Mouse (Mus musculus) lung, embryonic 14.5 days (tissue): Measurements from ENCODE around the gene Gbgt1. TPM values are rescaled to one million over a fixed set of nuclear protein-coding genes. Genes with fewer than 3 reads are reported as not detected.

Experiments used
- ATAC-seq: fragments of 200-750 bp; cut with Nextera tagmentation; 2 replicates; pipeline ENCODE4 v1.8.0; 2017; ENCODE audit warnings: mild to moderate bottlenecking, moderate TSS enrichment, moderate library complexity; ENCODE audit not compliant: insufficient read depth
- DNase-seq: peaks from one replicate; pipeline ENCODE4 v3.0.0-alpha.2; 2015
- H3K27ac ChIP-seq: fragments of 300-500 bp; sonication (generic); 2 replicates; pipeline ENCODE4 v1.5.1; 2014; ENCODE audit warnings: low read depth, mild to moderate bottlenecking, moderate library complexity
- H3K27me3 ChIP-seq: fragments of 300-500 bp; sonication (generic); 2 replicates; pipeline ENCODE4 v1.6.1; 2014; ENCODE audit warnings: low read length, control low read depth; ENCODE audit not compliant: insufficient read depth
- H3K36me3 ChIP-seq: fragments of 300-500 bp; sonication (generic); 2 replicates; pipeline ENCODE4 v1.6.1; 2014; ENCODE audit warnings: control low read depth; ENCODE audit not compliant: insufficient read depth
- H3K4me1 ChIP-seq: fragments of 300-500 bp; sonication (generic); 2 replicates; pipeline ENCODE4 v1.6.1; 2014; ENCODE audit warnings: antibody characterized with exemption, control low read depth; ENCODE audit not compliant: insufficient read depth
- H3K4me2 ChIP-seq: fragments of 300-500 bp; sonication (generic); 2 replicates; pipeline ENCODE4 v1.6.1; 2014; ENCODE audit warnings: mild to moderate bottlenecking
- H3K4me3 ChIP-seq: fragments of 300-500 bp; sonication (generic); 2 replicates; pipeline ENCODE4 v1.5.1; 2014; ENCODE audit warnings: low read depth, low read length
- H3K9ac ChIP-seq: fragments of 300-500 bp; sonication (generic); 2 replicates; pipeline ENCODE4 v1.6.1; 2014
- H3K9me3 ChIP-seq: fragments of 300-500 bp; sonication (generic); 2 replicates; pipeline ENCODE4 v1.6.1; 2016; ENCODE audit warnings: low read depth, low read length, control low read depth
- CTCF ChIP-seq: IDR thresholded peaks from 2 replicates; pipeline ENCODE4 v1.5.1; 2016; ENCODE audit warnings: antibody characterized with exemption, low read depth
- WGBS: fragments of 180-500 bp; shearing (Covaris S2); extraction: QIAGEN DNeasy Blood & Tissue Kit; methylation state at CpG from one replicate; pipeline ENCODE4 v1.1.7; 2014; 5-methylcytosine and 5-hydroxymethylcytosine counted together
- polyA plus RNA-seq: library from polyadenylated mRNA; unstranded; fragments of >200 nt; fragmentation: Nextera tagmentation; extraction: Ambion mirVana; gene quantifications from 2 replicates; pipeline ENCODE4 v1.2.1, GENCODE M21; 2014

The Gbgt1 gene
- polyA plus RNA-seq, 1 experiment from 2014 or later = 0.41 TPM

DNA sequence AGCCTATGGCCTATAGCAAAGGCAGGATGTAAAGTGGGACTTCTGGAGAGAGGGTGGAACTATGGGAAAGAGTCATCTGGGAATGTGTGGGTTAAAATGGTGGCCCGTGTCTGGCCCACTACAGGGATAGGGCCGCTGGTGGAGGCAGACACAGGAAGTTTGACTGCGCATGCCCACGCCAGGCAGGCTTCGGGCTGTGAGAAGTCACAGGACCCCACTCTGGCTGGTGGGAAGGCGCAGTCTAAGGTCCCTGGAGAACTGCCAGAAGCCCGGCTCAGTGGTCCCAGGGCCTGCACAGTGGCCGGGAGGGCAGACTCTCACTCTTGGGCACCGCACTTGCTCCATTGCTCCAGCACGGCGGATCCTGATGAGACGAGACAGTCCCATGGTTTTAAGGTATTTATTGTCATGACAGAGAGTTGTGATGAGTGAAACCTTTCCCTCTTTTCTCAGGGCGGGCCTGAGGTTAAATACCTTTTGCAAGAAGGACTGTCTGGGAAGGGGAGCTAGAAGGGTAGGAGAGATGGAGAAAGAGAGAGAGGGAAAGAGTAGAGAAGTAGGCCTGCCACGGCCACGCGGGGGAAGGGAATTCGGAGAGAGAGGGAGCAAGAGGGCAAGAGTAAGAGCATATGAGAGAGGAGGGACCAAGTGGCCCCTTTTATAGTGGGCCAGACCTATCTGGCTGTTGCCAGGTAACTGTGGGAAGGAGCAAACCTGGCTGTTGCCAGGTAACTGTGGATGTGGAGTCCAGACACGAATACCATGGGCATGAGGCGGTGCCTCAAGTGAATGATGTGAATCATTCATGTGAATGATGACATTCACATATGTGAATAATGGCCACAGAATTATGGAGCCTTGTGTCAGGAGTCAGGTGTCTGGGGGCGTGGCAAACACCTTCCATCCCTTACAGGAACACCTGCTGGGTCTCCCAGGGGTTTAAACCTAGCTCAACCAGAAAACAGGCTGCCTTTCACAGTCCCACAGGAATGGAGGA lies 17.2 kb upstream of the Gbgt1 start:
- Histone ChIP-seq H3K9ac (no peak overlapping the region; the same call in 1 of the 2 replicates), H3K9me3 (no peaks in the 10 kb centered on the region), H3K4me3 (no peak overlapping the region), H3K36me3 (no peaks in the 10 kb centered on the region), H3K4me2 (no peak overlapping the region), H3K27ac (no peak overlapping the region), H3K27me3 (no peaks in the 10 kb centered on the region), H3K4me1 (0 out of 2 replicates have a peak, but pooled peaks cover 2% of the 10 kb centered on the region)
- ATAC-seq (no peak), DNase-seq (no peak)
- TF ChIP-seq CTCF = no peak
- WGBS = 60% methylated on average over 20 of the region's 20 CpGs

DNA sequence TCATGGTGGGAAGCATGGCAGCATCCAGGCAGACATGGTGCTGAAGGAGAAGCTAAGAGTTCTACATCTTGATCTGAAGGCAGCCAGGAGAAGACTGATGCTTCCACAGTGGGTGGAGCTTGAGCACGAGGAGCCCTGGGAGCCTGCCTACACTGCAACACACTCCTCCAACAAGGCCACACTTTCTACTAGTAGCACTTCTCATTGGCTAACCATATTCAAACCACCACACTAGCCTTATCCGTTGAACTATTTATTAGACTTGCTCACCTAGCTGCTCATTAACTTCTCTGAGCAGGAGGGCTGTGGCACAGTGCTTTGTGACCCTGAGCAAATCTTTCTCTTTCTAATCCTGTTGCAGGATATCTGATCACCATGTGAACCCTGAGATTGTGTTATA lies 12.8 kb upstream of the Gbgt1 start:
- TF ChIP-seq CTCF = no peak
- ATAC-seq (no peak), DNase-seq (no peak)
- H3K4me1 ChIP-seq = 0 out of 2 replicates have a peak, but pooled peaks cover 2% of the 10 kb centered on the region
- no peak overlapping the region for H3K27ac ChIP-seq
- H3K4me2 ChIP-seq = no peak overlapping the region
- H3K9ac ChIP-seq = no peak overlapping the region
- no peak overlapping the region for H3K4me3 ChIP-seq
- H3K9me3 ChIP-seq = no peaks in the 10 kb centered on the region
- H3K27me3 ChIP-seq = no peaks in the 10 kb centered on the region
- no peaks in the 10 kb centered on the region for H3K36me3 ChIP-seq
- WGBS = 70% methylated on average over 2 of the region's 2 CpGs

GRCm38 (mm10) chr2:28494521-28494920 lies 2.2 kb upstream of the Gbgt1 start:
- Histone ChIP-seq H3K9me3 (no peaks in the 10 kb centered on the region), H3K4me3 (no peak overlapping the region), H3K4me1 (0 out of 2 replicates have a peak, but pooled peaks cover 9% of the 10 kb centered on the region), H3K27ac (no peak overlapping the region), H3K4me2 (no peak overlapping the region), H3K36me3 (no peaks in the 10 kb centered on the region), H3K27me3 (no peaks in the 10 kb centered on the region), H3K9ac (no peak overlapping the region)
- no peak for TF ChIP-seq CTCF
- 62% methylated on average over 2 of the region's 2 CpGs for WGBS
- DNase-seq (no peak), ATAC-seq (no peak)

- 0 out of 2 replicates have a peak, but pooled peaks cover 9% of the 10 kb centered on the region for H3K4me1 ChIP-seq
- peak; percentile 44 for DNase-seq
- no peak overlapping the region for H3K27ac ChIP-seq
- peak; percentile 35; the same call in 1 of the 2 replicates for TF ChIP-seq CTCF
- 62% methylated on average over 14 of the region's 14 CpGs for WGBS
- no peak overlapping the region for H3K4me3 ChIP-seq
- H3K36me3 ChIP-seq = no peaks in the 10 kb centered on the region
- no peak overlapping the region for H3K9ac ChIP-seq
- H3K27me3 ChIP-seq = no peaks in the 10 kb centered on the region
- no peak overlapping the region for H3K4me2 ChIP-seq
- no peaks in the 10 kb centered on the region for H3K9me3 ChIP-seq
- ATAC-seq = no peak
These were observed 1.4 kb upstream of the Gbgt1 start for GRCm38 (mm10) chr2:28495207-28495756.

- no peak overlapping the region for H3K9ac ChIP-seq
- WGBS = 70% methylated on average over 16 of the region's 16 CpGs
- H3K36me3 ChIP-seq = no peaks in the 10 kb centered on the region
- H3K27ac ChIP-seq = peak overlapping the region; percentile 66; the same call in 1 of the 2 replicates
- ATAC-seq (no peak), DNase-seq (peak; percentile 36)
- no peaks in the 10 kb centered on the region for H3K27me3 ChIP-seq
- no peak for TF ChIP-seq CTCF
- no peak overlapping the region for H3K4me3 ChIP-seq
- 0 out of 2 replicates have a peak, but pooled peaks cover 9% of the 10 kb centered on the region for H3K4me1 ChIP-seq
- peak overlapping the region; percentile 24; the same call in 1 of the 2 replicates for H3K4me2 ChIP-seq
- no peaks in the 10 kb centered on the region for H3K9me3 ChIP-seq
These were observed 693 bp upstream of the Gbgt1 start for GRCm38 (mm10) chr2:28495801-28496595.

GRCm38 (mm10) chr2:28497561-28497960 lies 870 bp downstream of the Gbgt1 start:
- no peak overlapping the region for H3K27ac ChIP-seq
- ATAC-seq (no peak), DNase-seq (no peak)
- 80% methylated on average over 5 of the region's 5 CpGs for WGBS
- 0 out of 2 replicates have a peak, but pooled peaks cover 9% of the 10 kb centered on the region for H3K4me1 ChIP-seq
- H3K36me3 ChIP-seq = no peaks in the 10 kb centered on the region
- no peaks in the 10 kb centered on the region for H3K27me3 ChIP-seq
- no peak for TF ChIP-seq CTCF
- H3K9ac ChIP-seq = no peak overlapping the region
- no peak overlapping the region for H3K4me3 ChIP-seq
- no peak overlapping the region for H3K4me2 ChIP-seq
- H3K9me3 ChIP-seq = no peaks in the 10 kb centered on the region
